Mouse (Mus musculus) adrenal gland, adult 2 months (tissue): ENCODE measurements at regions not wholly inside any gene's neighbourhood (a gene's known extent, or its start where the extent isn't known, plus 50 kb on each side); places are given as distances from the start of the nearest gene placed in this dataset.

Source experiments
- DNase-seq: peaks from one replicate; pipeline ENCODE4 v3.0.0; 2021

DNA sequence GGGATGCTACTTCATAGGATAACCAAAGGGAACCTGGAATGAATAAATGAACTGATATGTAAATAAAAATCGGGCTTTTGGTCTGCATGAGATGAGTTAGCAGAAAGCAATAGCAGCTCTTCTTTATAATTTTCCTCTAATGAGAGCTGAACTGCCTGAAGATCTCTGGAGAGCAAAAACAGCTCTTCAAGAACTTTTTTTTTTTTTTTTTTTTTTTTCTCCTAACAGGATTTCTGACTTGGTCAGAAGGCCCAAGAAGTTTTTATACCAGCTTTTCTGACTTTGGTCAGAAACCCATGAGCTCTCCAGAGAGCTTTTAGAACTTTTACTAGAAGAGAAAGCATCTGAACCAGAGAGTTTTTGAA is 79.6 kb upstream of the Ptprk start:
- DNase-seq: no peak

DNA sequence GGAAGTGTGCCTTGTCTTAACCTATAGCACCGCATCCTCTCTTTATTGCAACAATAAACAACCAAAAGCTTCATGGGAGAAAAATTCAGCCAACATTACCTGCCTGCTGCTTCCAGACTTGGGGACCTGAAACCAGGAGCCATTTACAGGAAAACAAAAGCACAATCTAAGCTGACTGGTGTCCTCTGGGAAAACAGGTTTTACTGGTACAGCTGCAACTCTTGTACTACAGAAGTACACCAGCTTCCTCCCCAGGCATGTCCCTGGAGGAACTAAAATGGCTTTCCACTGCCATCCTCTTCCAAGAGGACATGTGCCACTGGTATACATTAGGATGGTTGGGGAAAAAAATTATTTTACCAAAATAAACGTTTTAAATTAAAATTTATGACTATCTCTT is 63.9 kb upstream of the Ptprk start:
- no peak for DNase-seq

DNA sequence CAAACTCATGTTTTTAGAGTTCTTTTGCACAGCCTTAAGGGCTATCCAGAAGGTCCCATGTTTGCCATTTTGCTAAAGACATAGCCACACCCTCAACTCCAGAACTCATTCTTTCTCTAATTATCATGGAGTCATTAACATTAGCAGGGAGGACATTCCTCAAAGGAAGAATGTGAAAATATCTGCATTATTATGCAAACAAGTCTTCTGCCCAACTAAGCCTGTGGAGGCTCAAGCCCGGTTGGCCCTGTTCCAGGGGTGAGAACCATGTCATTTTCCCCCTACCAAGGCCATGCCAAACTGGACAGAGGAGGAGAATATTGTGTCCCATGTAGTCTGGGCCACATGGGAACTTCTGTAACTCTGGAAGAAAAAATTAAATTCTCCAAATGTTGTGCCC is 62.5 kb upstream of the Ptprk start:
- no peak for DNase-seq

DNA sequence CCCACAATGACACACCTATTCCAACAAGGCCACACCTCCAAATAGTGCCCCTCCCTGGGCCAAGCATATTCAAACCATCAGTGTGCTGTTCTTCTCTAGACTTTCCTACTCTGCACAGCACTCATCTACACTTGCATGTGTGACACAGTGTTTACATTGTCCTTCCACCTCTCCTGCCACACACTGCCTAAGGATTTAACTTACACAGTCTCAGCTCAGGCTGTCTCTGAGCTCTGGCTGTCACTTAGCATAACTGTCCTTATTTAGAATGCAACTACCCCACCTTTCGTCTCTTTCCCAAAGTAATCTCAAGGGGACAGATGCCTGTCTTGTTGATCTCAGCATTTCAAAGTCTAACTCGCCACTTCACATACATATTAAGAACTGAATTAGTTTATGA is 61.2 kb upstream of the Ptprk start:
- no peak for DNase-seq

DNA sequence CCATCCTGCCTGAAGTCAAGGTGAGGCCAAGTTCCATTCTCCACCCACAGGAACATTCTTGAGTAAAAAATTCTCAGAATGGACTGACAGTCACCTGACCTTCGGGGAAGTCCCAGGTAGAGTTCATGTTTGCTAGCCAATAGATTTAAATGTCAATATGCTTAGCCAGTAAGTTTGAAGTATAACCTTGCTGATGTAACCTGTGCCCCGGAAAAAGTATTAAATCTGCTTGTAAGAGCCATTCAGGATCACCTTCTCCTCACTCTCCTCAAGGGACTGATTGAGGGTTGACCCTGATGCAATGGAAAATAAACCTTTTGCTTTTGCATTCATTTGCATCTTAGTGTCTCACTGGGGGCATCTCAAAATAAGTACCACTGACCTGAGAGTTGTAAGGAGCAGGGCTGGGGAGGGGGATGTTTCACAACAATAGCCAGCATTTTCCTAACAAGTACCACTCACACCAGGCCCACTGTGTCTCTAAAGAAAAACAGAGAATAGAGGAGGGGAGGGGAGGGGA is 60.3 kb upstream of the Ptprk start:
- DNase-seq: no peak
